Mouse (Mus musculus) intestine, postnatal 0 days (tissue): ENCODE results near the gene D8Ertd738e. TPM values are rescaled to one million over a fixed set of nuclear protein-coding genes. Genes with fewer than 3 reads are reported as not detected.

Experiments
- ATAC-seq: fragments of 200-750 bp; cut with Nextera tagmentation; 2 replicates; pipeline ENCODE4 v1.8.0; 2017; ENCODE audit warnings: mild to moderate bottlenecking, moderate TSS enrichment, moderate library complexity
- H3K27ac ChIP-seq: fragments of 300-500 bp; sonication (generic); 2 replicates; pipeline ENCODE4 v1.5.1; 2014; ENCODE audit warnings: mild to moderate bottlenecking, low read depth, low read length, moderate library complexity
- H3K27me3 ChIP-seq: fragments of 300-500 bp; sonication (generic); replicated peaks from 2 replicates; pipeline ENCODE4 v1.6.1; 2014; ENCODE audit warnings: low read length, mixed read lengths; ENCODE audit not compliant: control insufficient read depth, insufficient read depth
- H3K36me3 ChIP-seq: fragments of 300-500 bp; sonication (generic); 2 replicates; pipeline ENCODE4 v1.6.1; 2014; ENCODE audit warnings: mild to moderate bottlenecking, moderate library complexity; ENCODE audit not compliant: control insufficient read depth, insufficient read depth
- H3K4me1 ChIP-seq: fragments of 300-500 bp; sonication (generic); replicated peaks from 2 replicates; pipeline ENCODE4 v1.6.1; 2014; ENCODE audit warnings: antibody characterized with exemption, low read length, mixed read lengths; ENCODE audit not compliant: control insufficient read depth, insufficient read depth
- H3K4me2 ChIP-seq: fragments of 300-500 bp; sonication (generic); replicated peaks from 2 replicates; pipeline ENCODE4 v1.6.1; 2014; ENCODE audit warnings: low read depth, mild to moderate bottlenecking, moderate library complexity
- H3K4me3 ChIP-seq: fragments of 300-500 bp; sonication (generic); 2 replicates; pipeline ENCODE4 v1.5.1; 2014; ENCODE audit warnings: low read depth, low read length
- H3K9ac ChIP-seq: fragments of 300-500 bp; sonication (generic); 2 replicates; pipeline ENCODE4 v1.6.1; 2014; ENCODE audit warnings: mild to moderate bottlenecking, low read depth, low read length
- H3K9me3 ChIP-seq: fragments of 300-500 bp; sonication (generic); 2 replicates; pipeline ENCODE4 v1.6.1; 2016; ENCODE audit warnings: mixed run types; ENCODE audit not compliant: control insufficient read depth
- CTCF ChIP-seq: sonication (generic); IDR thresholded peaks from 2 replicates; pipeline ENCODE4 v1.5.1; 2016; ENCODE audit warnings: low read depth, mild to moderate bottlenecking, control low read depth, antibody characterized with exemption, moderate library complexity
- WGBS: fragments of 180-500 bp; shearing (Covaris S2); extraction: QIAGEN DNeasy Blood & Tissue Kit; methylation state at CpG from one replicate; pipeline ENCODE4 v1.1.7; 2014; 5-methylcytosine and 5-hydroxymethylcytosine counted together
- polyA plus RNA-seq: library from polyadenylated mRNA; unstranded; fragments of >200 nt; fragmentation: Nextera tagmentation; extraction: Ambion mirVana; gene quantifications from 2 replicates; pipeline ENCODE4 v1.2.1, GENCODE M21; 2015

The D8Ertd738e gene
- polyA plus RNA-seq, 1 experiment from 2014 or later = 308 TPM

DNA sequence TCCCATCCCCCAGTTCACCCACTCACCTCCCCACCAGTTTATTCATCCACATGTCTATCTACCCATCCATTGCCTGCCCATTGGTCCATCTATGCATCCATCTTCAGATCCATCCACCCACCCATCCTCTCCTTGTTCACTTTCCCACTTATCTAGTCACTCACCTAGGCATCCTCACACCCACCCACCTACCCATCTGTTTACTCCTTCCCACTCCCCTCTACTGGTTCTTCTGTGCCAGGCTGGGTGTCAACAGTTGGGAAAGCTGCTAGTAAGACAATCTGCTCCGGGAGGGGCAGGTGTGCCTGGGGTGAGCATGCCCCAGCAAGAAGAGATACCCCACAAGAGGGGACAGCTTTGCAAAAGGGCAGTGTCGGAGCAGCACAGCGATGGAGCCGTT, 11.6 kb upstream of the D8Ertd738e start:
- Histone ChIP-seq H3K4me2 (no peak overlapping the region), H3K27ac (no peak overlapping the region), H3K4me3 (no peak overlapping the region), H3K4me1 (peaks cover 7% of the 10 kb centered on the region; the same call in 1 of the 2 replicates), H3K36me3 (peaks cover 80% of the 10 kb centered on the region), H3K9me3 (no peaks in the 10 kb centered on the region), H3K27me3 (no peaks in the 10 kb centered on the region), H3K9ac (no peak overlapping the region)
- no peak for TF ChIP-seq CTCF
- ATAC-seq = no peak
- 89% methylated on average over 4 of the region's 4 CpGs for WGBS

DNA sequence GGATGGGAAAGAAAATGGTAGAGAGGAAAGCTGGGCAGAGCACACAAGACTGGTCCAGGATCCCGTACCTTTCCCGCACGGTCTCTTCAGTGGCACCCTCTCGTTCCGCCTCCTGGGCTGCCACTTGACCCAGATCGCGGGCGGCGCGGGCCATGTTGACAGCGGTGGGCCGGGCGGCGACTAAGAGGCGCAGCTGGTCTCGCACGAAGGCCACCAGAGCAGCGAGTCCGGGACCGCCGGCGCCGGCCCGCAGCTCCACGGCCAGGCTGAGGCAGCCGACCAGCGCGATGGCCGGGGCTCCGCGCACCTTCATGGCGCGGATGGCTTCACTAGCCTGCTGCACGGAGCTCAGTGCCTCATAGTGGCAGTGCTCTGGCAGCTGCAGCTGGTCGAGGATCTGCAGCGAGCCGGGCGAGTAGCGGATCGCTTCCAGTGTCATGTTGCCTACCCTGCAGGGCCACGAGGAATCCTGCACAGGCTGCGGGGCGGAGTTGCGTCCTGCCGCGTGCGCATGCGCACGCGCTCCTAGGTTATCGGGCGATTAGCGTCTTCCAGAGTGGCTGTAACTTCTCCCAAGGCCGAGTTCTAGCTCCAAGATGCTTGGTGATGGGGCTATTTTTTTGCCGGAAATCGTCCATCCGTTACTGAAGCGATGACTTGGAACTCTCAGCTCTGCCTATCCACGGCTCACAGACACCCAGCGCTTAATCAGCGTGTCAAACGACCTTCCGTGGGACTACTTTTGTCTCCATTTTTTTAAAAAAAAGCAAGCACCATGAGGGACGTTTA, 7.5 kb upstream of the D8Ertd738e start, which contains the start of gene Mri1:
Gene Mri1, minus strand, starts transcription at position 505 of the 789 bp plus-strand sequence.
- WGBS = under 1% methylated on average over 64 of the region's 64 CpGs
- H3K9me3 ChIP-seq = no peaks in the 10 kb centered on the region
- no peaks in the 10 kb centered on the region for H3K27me3 ChIP-seq
- peak within 1 kb of the TSS; percentile 100 for H3K4me2 ChIP-seq
- H3K4me3 ChIP-seq = peak within 1 kb of the TSS; percentile 74
- peak; percentile 78 for ATAC-seq
- 0 out of 2 replicates have a peak, but pooled peaks have one; percentile 23 for TF ChIP-seq CTCF
- peak within 1 kb of the TSS; percentile 66 for H3K9ac ChIP-seq
- peak within 1 kb of the TSS; percentile 83 for H3K27ac ChIP-seq
- peaks cover 8% of the 10 kb centered on the region; the same call in 1 of the 2 replicates for H3K4me1 ChIP-seq
- peaks cover 67% of the 10 kb centered on the region for H3K36me3 ChIP-seq

DNA sequence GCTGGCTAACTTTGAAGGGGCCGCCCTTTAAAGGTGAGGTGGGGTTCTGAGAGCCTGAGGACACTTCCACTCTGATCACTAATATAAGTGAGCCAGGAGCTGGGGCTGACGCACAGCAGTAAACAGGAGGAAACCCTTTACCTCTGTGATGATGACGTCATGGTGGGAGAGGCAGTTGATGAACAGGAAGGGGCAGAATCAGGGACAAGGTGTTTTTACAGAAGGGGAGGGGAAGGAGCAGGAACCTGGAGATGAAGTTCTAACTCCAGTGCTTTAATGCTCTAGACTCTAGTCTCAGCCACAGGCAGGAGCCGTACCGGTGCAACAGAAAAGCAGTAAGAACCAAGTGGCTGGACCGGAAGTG, 6.9 kb upstream of the D8Ertd738e start:
- ATAC-seq = peak; percentile 69
- H3K27ac ChIP-seq = peak overlapping the region; percentile 83
- H3K27me3 ChIP-seq = no peaks in the 10 kb centered on the region
- H3K36me3 ChIP-seq = peaks cover 66% of the 10 kb centered on the region
- H3K9me3 ChIP-seq = no peaks in the 10 kb centered on the region
- peak overlapping the region; percentile 66 for H3K9ac ChIP-seq
- no peak for TF ChIP-seq CTCF
- H3K4me1 ChIP-seq = peaks cover 8% of the 10 kb centered on the region; the same call in 1 of the 2 replicates
- H3K4me2 ChIP-seq = peak overlapping the region; percentile 100
- WGBS = 8% methylated on average over 6 of the region's 6 CpGs
- H3K4me3 ChIP-seq = peak overlapping the region; percentile 74

DNA sequence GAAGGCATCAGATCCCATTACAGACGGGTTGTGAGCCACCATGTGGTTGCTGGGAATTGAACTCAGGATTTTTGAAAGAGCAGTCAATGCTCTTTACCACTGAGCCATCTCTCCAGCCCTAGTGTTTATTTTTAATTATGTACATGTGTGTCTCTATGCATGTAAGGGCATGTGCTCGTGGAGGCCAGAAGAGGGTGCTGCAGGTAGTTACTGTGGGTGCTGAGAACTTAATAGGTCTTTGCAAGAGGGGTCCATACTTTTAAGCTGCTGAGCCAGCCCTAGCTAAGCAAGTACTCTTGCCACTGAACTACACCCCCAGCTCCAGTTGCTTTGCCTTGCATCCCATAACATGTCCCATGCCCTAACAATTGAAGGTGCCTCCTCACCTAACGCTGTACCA, 6.3 kb upstream of the D8Ertd738e start:
- H3K27me3 ChIP-seq = no peaks in the 10 kb centered on the region
- peak overlapping the region; percentile 74 for H3K4me3 ChIP-seq
- TF ChIP-seq CTCF = peak; percentile 40
- H3K4me1 ChIP-seq = peaks cover 8% of the 10 kb centered on the region; the same call in 1 of the 2 replicates
- 0 out of 2 replicates have a peak overlapping the region, but pooled peaks have one; percentile 66 for H3K9ac ChIP-seq
- H3K9me3 ChIP-seq = no peaks in the 10 kb centered on the region
- H3K27ac ChIP-seq = peak overlapping the region; percentile 35
- H3K36me3 ChIP-seq = peaks cover 65% of the 10 kb centered on the region
- WGBS = 81% methylated on average over 3 of the region's 3 CpGs
- H3K4me2 ChIP-seq = peak overlapping the region; percentile 100
- ATAC-seq = no peak

DNA sequence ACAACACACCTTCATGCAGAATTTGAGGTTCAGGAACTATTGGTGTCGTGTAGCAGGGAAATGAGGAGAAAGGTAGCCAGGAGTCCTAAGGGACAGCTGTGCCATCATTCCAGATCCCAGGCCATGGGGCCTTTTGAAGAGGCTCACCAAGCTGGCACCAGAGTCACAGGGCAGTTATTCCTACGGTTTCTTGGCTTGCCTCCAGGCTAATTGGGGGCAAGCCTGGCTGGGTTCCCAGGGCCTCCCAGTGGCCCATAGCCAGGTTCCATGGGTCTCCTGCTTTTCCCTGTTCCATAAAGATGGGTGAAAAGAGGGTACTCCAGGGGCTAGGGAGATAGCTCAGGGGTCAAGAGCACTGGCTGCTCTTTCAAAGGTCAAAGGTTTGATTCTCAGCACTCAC, 7.7 kb downstream of the D8Ertd738e start:
- no peak for TF ChIP-seq CTCF
- Histone ChIP-seq H3K4me1 (no peaks in the 10 kb centered on the region), H3K36me3 (peaks cover 20% of the 10 kb centered on the region; the same call in 1 of the 2 replicates), H3K27me3 (no peaks in the 10 kb centered on the region), H3K9me3 (no peaks in the 10 kb centered on the region), H3K27ac (no peak overlapping the region), H3K4me3 (no peak overlapping the region), H3K9ac (no peak overlapping the region), H3K4me2 (no peak overlapping the region)
- WGBS = 51% methylated on average over 2 of the region's 2 CpGs
- ATAC-seq = no peak

DNA sequence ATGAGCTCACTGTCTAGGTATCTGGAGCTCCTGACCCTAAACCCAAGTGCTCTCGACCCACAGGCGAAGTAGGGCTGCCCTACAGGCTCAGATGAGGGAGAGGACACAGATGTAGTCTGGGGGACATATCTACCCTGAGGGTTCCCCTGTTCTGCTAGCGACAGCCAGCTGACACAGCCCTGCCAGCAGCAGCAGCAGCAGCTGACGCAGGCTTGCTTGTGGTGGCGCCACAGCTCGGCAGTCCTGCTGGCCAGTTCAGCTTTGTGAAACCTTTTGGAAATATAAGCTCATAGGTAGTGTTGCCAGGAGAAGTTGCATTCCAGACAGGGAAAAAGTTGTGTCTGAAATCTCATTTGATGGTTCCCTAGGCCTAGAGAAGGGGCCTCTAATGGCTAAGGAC, 8.4 kb downstream of the D8Ertd738e start:
- Histone ChIP-seq H3K4me2 (no peak overlapping the region), H3K4me1 (0 out of 2 replicates have a peak, but pooled peaks cover 2% of the 10 kb centered on the region), H3K9ac (no peak overlapping the region), H3K27me3 (no peaks in the 10 kb centered on the region), H3K9me3 (no peaks in the 10 kb centered on the region), H3K36me3 (peaks cover 16% of the 10 kb centered on the region; the same call in 1 of the 2 replicates), H3K4me3 (no peak overlapping the region), H3K27ac (no peak overlapping the region)
- ATAC-seq = no peak
- TF ChIP-seq CTCF = no peak
- 67% methylated on average over 6 of the region's 6 CpGs for WGBS
